Mouse (Mus musculus): ENCODE results near the gene Zkscan7. TPM values are rescaled to one million over a fixed set of nuclear protein-coding genes. Genes with fewer than 3 reads are reported as not detected.

Zkscan7 gene
- polyA plus RNA-seq, 1 experiment from 2014 or later = 4.7 TPM

GRCm38 (mm10) chr9:122902717-122903535 is 17.4 kb downstream of the Zkscan7 start:
- Histone ChIP-seq H3K27me3 (no peaks in the 10 kb centered on the region), H3K4me2 (replicated peaks) (peak overlapping the region; percentile 73), H3K9ac (replicated peaks) (peak overlapping the region; percentile 82), H3K27ac (peak overlapping the region; percentile 81), H3K4me3 (replicated peaks) (peak overlapping the region; percentile 61), H3K36me3 (peaks cover 28% of the 10 kb centered on the region), H3K9me3 (peaks cover 5% of the 10 kb centered on the region; the same call in 1 of the 2 replicates), H3K4me1 (replicated peaks) (peaks cover 17% of the 10 kb centered on the region; the same call in 1 of the 2 replicates)
- peak; percentile 99 for ATAC-seq
- 12% methylated on average over 32 of the region's 32 CpGs for WGBS

GRCm38 (mm10) chr9:122922436-122922835 is 37.0 kb downstream of the Zkscan7 start:
- Histone ChIP-seq H3K27ac (no peak overlapping the region), H3K9me3 (no peaks in the 10 kb centered on the region), H3K4me2 (replicated peaks) (peak overlapping the region; percentile 66), H3K4me1 (replicated peaks) (peaks cover 6% of the 10 kb centered on the region), H3K36me3 (peaks cover 28% of the 10 kb centered on the region), H3K9ac (replicated peaks) (peak overlapping the region; percentile 98), H3K4me3 (replicated peaks) (peak overlapping the region; percentile 87), H3K27me3 (no peaks in the 10 kb centered on the region)
- 24% methylated on average over 3 of the region's 3 CpGs for WGBS
- peak; percentile 70 for ATAC-seq

GRCm38 (mm10) chr9:122922936-122923381 is 37.5 kb downstream of the Zkscan7 start, which contains the start of gene Zfp105:
Gene Zfp105, plus strand, starts transcription at chr9:122923072.
- Histone ChIP-seq H3K9me3 (no peaks in the 10 kb centered on the region), H3K9ac (replicated peaks) (peak within 1 kb of the TSS; percentile 98), H3K4me3 (replicated peaks) (peak within 1 kb of the TSS; percentile 87), H3K4me1 (replicated peaks) (peaks cover 6% of the 10 kb centered on the region), H3K4me2 (replicated peaks) (peak within 1 kb of the TSS; percentile 66), H3K27ac (peak within 1 kb of the TSS; percentile 89), H3K36me3 (peaks cover 34% of the 10 kb centered on the region), H3K27me3 (no peaks in the 10 kb centered on the region)
- under 1% methylated on average over 41 of the region's 43 CpGs for WGBS
- ATAC-seq = peak; percentile 100

- 93% methylated on average over 3 of the region's 3 CpGs for WGBS
- Histone ChIP-seq H3K9ac (replicated peaks) (no peak overlapping the region), H3K4me2 (replicated peaks) (no peak overlapping the region), H3K4me1 (replicated peaks) (peaks cover under 1% of the 10 kb centered on the region), H3K27me3 (no peaks in the 10 kb centered on the region), H3K9me3 (no peaks in the 10 kb centered on the region), H3K27ac (no peak overlapping the region), H3K36me3 (peaks cover 86% of the 10 kb centered on the region), H3K4me3 (replicated peaks) (no peak overlapping the region)
- no peak for ATAC-seq
Observed at GRCm38 (mm10) chr9:122928915-122929314, 43.4 kb downstream of the Zkscan7 start.

Other genes with a start within 250 kb of the Zkscan7 start
- gene Topaz1, start 138.3 kb upstream of the Zkscan7 start, polyA plus RNA-seq (2015; fragmentation: Nextera tagmentation; extraction: Ambion mirVana) = not detected in 2 replicates
- gene Tcaim, start 80.1 kb upstream of the Zkscan7 start, polyA plus RNA-seq (2015; fragmentation: Nextera tagmentation; extraction: Ambion mirVana) = 8.1 and 8.2 TPM in 2 replicates
- gene Gm35549, start 41.6 kb upstream of the Zkscan7 start, polyA plus RNA-seq (2015; fragmentation: Nextera tagmentation; extraction: Ambion mirVana) = 0.28 TPM in 1 of 2 replicates, not detected in the other
- 109 and 116 TPM in 2 replicates for gene Zfp445, start 19.7 kb upstream of the Zkscan7 start, polyA plus RNA-seq (2015; fragmentation: Nextera tagmentation; extraction: Ambion mirVana)
- 31.0 and 32.4 TPM in 2 replicates for gene Zfp105, start 37.4 kb downstream of the Zkscan7 start, polyA plus RNA-seq (2015; fragmentation: Nextera tagmentation; extraction: Ambion mirVana)
- gene 1110059G10Rik, start 65.3 kb downstream of the Zkscan7 start, polyA plus RNA-seq (2015; fragmentation: Nextera tagmentation; extraction: Ambion mirVana) = 36.8 and 38.7 TPM in 2 replicates
- 32.5 and 33.2 TPM in 2 replicates for gene Kif15, start 65.4 kb downstream of the Zkscan7 start, polyA plus RNA-seq (2015; fragmentation: Nextera tagmentation; extraction: Ambion mirVana)
- gene Tmem42, start 135.6 kb downstream of the Zkscan7 start, polyA plus RNA-seq (2015; fragmentation: Nextera tagmentation; extraction: Ambion mirVana) = 22.3 and 24.6 TPM in 2 replicates
- 1.1 TPM in 2 replicates for gene Tgm4, start 149.0 kb downstream of the Zkscan7 start, polyA plus RNA-seq (2015; fragmentation: Nextera tagmentation; extraction: Ambion mirVana)
- 75.7 and 79.0 TPM in 2 replicates for gene Zdhhc3, start 227.5 kb downstream of the Zkscan7 start, polyA plus RNA-seq (2015; fragmentation: Nextera tagmentation; extraction: Ambion mirVana)
- 87.2 and 87.7 TPM in 2 replicates for gene Exosc7, start 227.5 kb downstream of the Zkscan7 start, polyA plus RNA-seq (2015; fragmentation: Nextera tagmentation; extraction: Ambion mirVana)

Measured in midbrain, embryonic 13.5 days (tissue).